Mouse (Mus musculus): ENCODE measurements around the gene Olfr1408.

DNA sequence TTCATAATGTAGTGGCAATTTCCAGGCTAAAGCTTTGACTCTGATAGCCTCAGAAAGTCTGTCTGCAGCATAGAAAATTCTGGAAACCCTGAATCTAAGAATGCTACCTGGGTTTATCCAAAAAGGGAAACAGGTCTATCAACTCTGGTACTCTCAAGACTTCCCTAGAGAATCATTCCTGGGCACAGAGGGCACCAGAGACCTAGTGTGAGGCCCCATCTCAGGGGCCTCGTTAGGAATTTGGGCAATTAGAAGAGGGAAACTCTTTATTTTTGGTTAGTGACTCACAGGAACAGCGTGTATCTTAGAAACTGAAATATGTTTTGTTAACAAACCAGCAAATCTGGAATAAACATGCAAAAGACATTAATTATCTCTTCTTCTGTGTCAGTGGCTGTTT lies at the start of gene Olfr1408:
- no peak for TF ChIP-seq POLR2A (IDR thresholded peaks at IDR 0.05; ENCODE audit: control insufficient read depth, extremely low read depth, insufficient read depth, low read length, poor library complexity)
- TF ChIP-seq CTCF (IDR thresholded peaks at IDR 0.05; ENCODE audit: borderline replicate concordance, control insufficient read depth, extremely low read depth, insufficient read depth, low read length, poor library complexity), result no peak

All from thymus, adult 2 months (tissue).